Mouse (Mus musculus) small intestine, adult 2 months (tissue): ENCODE data around the gene Mlf2.

Experiments
- CTCF ChIP-seq: fragments of 200-500 bp; IDR thresholded peaks from 2 replicates; pipeline ENCODE4 v1.5.1; 2012; ENCODE audit warnings: low read depth, mild to moderate bottlenecking, control low read depth, inconsistent platforms, low read length, moderate library complexity, mixed read lengths; ENCODE audit not compliant: insufficient replicate concordance, insufficient read length; ENCODE audit errors: extremely low read depth
- POLR2A ChIP-seq: fragments of 200-500 bp; IDR thresholded peaks from 2 replicates; pipeline ENCODE4 v1.6.1; 2012; ENCODE audit warnings: low read depth, mild to moderate bottlenecking, control low read depth, inconsistent platforms, low read length, moderate library complexity

- no peak for TF ChIP-seq CTCF
- no peak for TF ChIP-seq POLR2A
These were observed 42.5 kb upstream of the Mlf2 start for GRCm38 (mm10) chr6:124888555-124889125.
